Mouse (Mus musculus) heart, postnatal 10 days (tissue): Measurements from ENCODE around the gene Egln1. TPM values are rescaled to one million over a fixed set of nuclear protein-coding genes. Genes with fewer than 3 reads are reported as not detected.
A peak's percentile ranks its signal among the peaks of the same experiment; 100 is the strongest.

Experiments
- DNase-seq, 2 experiments: peaks; one replicate each; pipeline ENCODE4 v3.0.0; 2021
- intact Hi-C: fragments of 180-260 bp; cut with DNase I; formaldehyde crosslinking; loops from one replicate; pipeline ENCODE4 v1.15.1; 2025
- total RNA-seq, 2 experiments: library from RNA; stranded (reverse); gene quantifications; 2 replicates each; pipeline ENCODE4 v1.2.3; 2021

Egln1 gene
- total RNA-seq, 2 experiments from 2014 or later, result 136 to 143 TPM

DNA sequence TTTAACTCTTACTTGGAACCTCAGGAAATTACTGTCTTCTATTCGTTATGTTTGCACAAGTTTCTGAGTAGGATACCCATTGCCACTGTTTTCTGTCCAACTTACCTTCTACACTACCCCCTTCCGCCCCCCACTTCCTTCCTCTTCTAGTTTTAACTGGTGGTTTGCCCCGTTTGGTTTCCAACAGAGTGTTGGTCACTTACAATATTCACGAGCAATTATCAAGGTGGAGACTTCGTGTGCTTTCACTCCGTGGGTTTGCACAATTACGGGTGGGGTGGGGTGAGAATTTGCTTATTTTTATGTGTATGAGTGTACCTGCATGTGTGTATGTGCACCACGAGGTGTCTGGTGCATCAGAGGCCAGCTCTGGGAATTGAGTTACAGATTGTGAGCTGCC, 85.4 kb downstream of the Egln1 start:
- intact Hi-C loops, result no loop called here
- DNase-seq, result no peak

DNA sequence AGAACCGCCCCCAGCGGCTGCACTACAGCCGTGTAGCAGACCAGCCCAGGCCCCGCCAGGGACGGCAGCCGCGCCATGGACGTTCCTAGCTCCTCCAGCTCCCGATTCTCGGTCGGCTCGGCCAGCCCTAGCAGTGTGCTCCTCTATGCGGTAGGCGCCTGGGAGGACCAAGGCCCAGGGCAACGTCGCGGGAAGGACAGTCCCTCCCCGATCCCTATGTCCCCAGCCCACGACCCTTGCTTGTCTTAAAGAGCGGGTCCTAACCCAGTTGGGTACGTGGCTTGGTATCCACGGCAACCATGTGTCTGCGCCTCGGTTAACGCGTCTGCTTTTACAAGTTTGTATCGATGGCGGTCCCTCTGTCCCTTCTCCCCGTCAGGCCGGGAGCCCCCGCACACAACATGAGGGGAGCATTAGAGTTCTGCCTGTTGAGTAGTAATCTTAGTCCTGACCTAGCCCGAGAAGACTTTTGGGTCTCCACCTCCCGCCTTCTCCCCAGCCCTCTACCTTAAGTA, 85.9 kb downstream of the Egln1 start:
- no peak for DNase-seq
- intact Hi-C loops, result no loop called here

DNA sequence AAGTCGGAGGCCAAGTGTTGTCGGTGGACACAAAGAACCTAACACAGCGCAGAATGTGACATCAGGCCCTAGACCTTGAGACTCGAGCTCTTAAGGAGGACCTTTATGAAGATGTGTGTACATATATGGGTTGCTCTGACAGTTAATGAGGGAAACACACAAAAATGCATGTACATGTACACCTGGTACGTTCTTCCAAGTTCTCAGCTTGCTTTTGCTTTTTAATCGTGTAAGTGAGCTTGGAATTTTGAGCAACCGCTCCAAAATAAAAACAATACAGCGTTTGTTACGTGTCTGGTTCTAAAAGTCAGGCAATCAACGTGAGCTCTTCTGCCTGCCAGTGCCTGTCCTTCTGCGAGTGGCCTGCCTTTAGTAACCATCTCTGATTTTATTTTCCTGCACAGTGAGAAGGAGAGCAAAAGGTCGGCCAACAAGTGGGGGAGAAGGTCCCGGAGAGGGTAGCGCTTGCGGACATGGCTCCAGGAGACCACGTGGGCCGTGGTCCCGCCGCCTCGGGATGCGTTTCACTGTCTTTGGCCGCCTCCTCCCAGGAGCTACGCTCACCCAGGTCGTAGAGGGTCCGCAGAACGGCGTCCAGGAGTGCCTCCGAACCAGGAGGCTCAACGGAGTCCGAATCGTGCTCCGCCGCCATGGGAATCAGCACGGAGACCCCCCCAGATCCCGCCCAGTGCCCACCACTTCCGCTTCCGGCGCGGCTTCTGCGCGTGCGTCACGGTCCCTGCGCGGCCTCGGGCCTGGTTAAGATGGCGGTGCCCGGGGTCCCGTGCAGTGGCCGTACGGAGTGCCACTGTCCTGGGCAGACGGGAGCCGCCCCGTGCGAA, 86.6 kb downstream of the Egln1 start, which contains the start of the genes Gnpat and 2810004N23Rik:
Gene Gnpat, plus strand, starts transcription at position 713 of the 842 bp plus-strand sequence.
Gene 2810004N23Rik, minus strand, starts transcription at position 800 of the 842 bp plus-strand sequence.
- intact Hi-C loops, result no loop called here
- peak; percentile 96 to 97 for DNase-seq

DNA sequence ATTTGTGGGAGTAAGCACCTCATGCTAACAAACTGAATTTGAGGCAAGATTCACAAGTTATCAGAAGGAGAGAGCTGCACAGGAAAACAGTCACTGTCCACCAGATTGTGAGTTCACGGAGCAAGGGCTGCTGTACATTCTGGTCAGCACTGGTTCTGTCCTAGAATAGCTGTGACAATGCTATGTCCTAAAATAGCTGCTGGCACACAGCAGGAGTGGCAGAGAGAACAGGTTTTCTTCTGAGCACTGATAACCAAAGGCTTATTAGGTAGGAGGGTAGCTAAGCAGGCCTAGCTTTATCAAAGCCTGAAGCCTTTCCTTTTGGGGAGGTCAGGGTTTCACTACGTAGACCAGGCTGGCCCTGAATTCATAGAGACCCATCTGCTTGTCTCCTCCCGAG, 88.9 kb downstream of the Egln1 start:
- DNase-seq, result peak; percentile 70 to 73

DNA sequence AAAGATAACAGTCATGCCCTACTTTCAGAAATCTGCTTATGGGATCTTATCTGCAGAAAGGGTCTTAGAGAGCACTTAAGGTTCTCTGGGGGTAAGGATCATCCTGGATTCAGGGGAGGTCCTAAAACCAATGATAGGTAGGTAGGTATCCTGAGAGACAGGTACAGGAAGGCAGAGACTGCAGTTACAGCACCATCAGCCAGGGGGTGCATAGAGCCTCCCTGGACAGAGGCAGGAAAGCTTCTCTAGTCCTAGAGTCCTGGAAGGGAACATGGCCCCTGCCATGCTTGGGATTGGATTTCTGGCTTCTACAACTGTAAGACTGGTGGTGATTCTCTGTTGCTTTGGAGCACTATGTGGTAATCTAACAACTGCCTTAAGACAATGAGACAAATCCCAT, 89.7 kb downstream of the Egln1 start:
- DNase-seq, result peak; percentile 41 to 50
- intact Hi-C loops, result no loop called here

More for the DNA sequence above, 88.9 kb downstream of the Egln1 start:
- intact Hi-C loops, result no loop called here

Other genes starting within 250 kb of the Egln1 start
- gene Ttc13, start 227.3 kb downstream of the Egln1 start, total RNA-seq, result 10 to 100 TPM; 21.2 to 21.6 TPM
- 1 to 10 TPM; 5.2 to 5.7 TPM for gene Arv1, start 227.2 kb downstream of the Egln1 start, total RNA-seq
- gene Fam89a, start 197.5 kb downstream of the Egln1 start, total RNA-seq, result 1 to 10 TPM; 1.8 TPM
- 1 to 10 TPM in 1 of 2 experiments, under 1 TPM in 1; 0.22 to 1.2 TPM for gene Trim67, start 156.2 kb downstream of the Egln1 start, total RNA-seq
- 100 to 1,000 TPM; 128 to 129 TPM for gene Gnpat, start 86.3 kb downstream of the Egln1 start, total RNA-seq
- 10 to 100 TPM; 40.6 to 43.8 TPM for gene 2810004N23Rik, start 86.2 kb downstream of the Egln1 start, total RNA-seq
- 10 to 100 TPM; 19.5 to 20.5 TPM for gene Exoc8, start 51.6 kb downstream of the Egln1 start, total RNA-seq
- 10 to 100 TPM; 16.0 to 18.9 TPM for gene Sprtn, start 51.4 kb downstream of the Egln1 start, total RNA-seq
- 10 to 100 TPM; 82.3 to 85.1 TPM for gene Tsnax, start 63.7 kb upstream of the Egln1 start, total RNA-seq
- gene Disc1, start 104.9 kb upstream of the Egln1 start, total RNA-seq, result 1 to 10 TPM; 4.1 to 4.3 TPM